10 mouse cellular contexts compared by ENCODE assay signal in genomic region chr4:139509069-139509468, GRCm38 (mm10).
"Had no signal": no experiment of that assay in that cellular context is flagged by ENCODE, and none has a peak within 500 bp of the region (broad histone marks: within the 10 kb centered on the region; RNA-seq: fewer than 3 reads in every experiment).

No protein-coding gene starts in this region.

- H3K9me3 ChIP-seq: limb, embryonic 15.5 days; lung, embryonic 15.5 days; midbrain, embryonic 12.5 days had no signal

- H3K4me2 ChIP-seq: limb, embryonic 15.5 days; liver, embryonic 12.5 days; lung, embryonic 15.5 days; midbrain, embryonic 12.5 days had no signal

- H3K4me1 ChIP-seq: limb, embryonic 15.5 days; lung, embryonic 15.5 days; midbrain, embryonic 12.5 days had no signal

- H3K36me3 ChIP-seq: limb, embryonic 15.5 days; liver, embryonic 12.5 days; lung, embryonic 15.5 days; midbrain, embryonic 12.5 days had no signal

- H3K4me3 ChIP-seq: left cerebral cortex, adult 2 months; limb, embryonic 15.5 days; liver, embryonic 12.5 days; lung, embryonic 15.5 days; midbrain, embryonic 12.5 days had no signal

- H3K27me3 ChIP-seq: limb, embryonic 15.5 days; liver, embryonic 12.5 days; lung, embryonic 15.5 days; midbrain, embryonic 12.5 days had no signal

- ATAC-seq: liver, embryonic 12.5 days had no signal

- DNase-seq: kidney, adult 18-20 months; kidney, postnatal 10 days; spleen, adult 18-20 months; thymus, adult 2 months; thymus, postnatal 25 days had no signal

- H3K9ac ChIP-seq: limb, embryonic 15.5 days; liver, embryonic 12.5 days; lung, embryonic 15.5 days; midbrain, embryonic 12.5 days had no signal

- H3K27ac ChIP-seq: left cerebral cortex, adult 2 months; limb, embryonic 15.5 days; liver, embryonic 12.5 days; lung, embryonic 15.5 days; midbrain, embryonic 12.5 days had no signal
